Mouse (Mus musculus): Measurements from ENCODE around the gene Abcc3. TPM values are rescaled to one million over a fixed set of nuclear protein-coding genes. Genes with fewer than 3 reads are reported as not detected.
A peak's percentile ranks its signal among the peaks of the same experiment; 100 is the strongest.

The Abcc3 gene
- polyA plus RNA-seq, 2 experiments = 3.5 to 4.7 TPM

DNA sequence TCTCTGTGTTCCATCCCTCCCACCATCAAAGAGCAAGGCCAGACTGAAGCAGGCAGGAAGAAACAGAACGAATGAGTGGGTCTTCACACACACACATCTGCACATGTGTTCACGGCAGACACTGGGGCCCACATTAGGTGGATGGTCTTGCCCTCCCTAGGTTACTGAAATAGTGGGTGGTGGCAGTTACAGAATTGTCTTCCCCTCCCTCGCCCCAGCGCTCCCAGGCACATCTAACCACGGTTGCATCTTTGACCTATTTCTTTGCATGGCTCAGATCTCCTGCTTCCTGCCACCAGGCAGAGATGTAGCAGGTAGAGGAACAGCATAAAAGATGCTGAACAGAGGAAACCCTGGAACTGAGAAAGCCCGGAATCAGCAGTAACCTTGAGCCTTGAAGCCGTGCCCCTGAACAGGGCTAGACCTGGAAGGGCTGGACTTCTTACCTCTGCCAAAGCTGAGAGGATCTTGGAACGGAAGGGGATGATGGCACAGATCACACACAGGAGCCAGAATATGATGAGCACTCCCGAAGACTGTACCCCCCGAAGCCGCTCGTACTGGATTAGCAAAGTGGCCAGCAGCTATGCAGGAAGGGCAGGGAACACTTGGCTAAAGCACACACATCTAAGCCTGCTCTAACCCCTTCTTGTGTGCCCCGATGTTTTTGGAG lies 18.4 kb downstream of the Abcc3 start:
- H3K9me3 ChIP-seq (ENCODE audit: control insufficient read depth, low read length) = no peaks in the 10 kb centered on the region
- ATAC-seq (ENCODE audit: insufficient read depth) (no peak), DNase-seq (ENCODE audit: low read depth in 3 of 3, low spot score in 3 of 3) (no peak)
- H3K27ac ChIP-seq = no peak overlapping the region
- H3K27me3 ChIP-seq (ENCODE audit: control insufficient read depth, insufficient read depth, low read length) = no peaks in the 10 kb centered on the region
- H3K9ac ChIP-seq (replicated peaks) = no peak overlapping the region
- no peaks in the 10 kb centered on the region for H3K36me3 ChIP-seq (replicated peaks; ENCODE audit: control insufficient read depth, insufficient read depth, low read depth)
- TF ChIP-seq EP300 (IDR thresholded peaks at IDR 0.05; ENCODE audit: low read depth) (no peak), CTCF (IDR thresholded peaks at IDR 0.05; ENCODE audit: low read depth) (no peak)
- WGBS (ENCODE audit: insufficient replicate concordance) = 61% methylated on average over 13 of the region's 13 CpGs
- no peak overlapping the region for H3K4me3 ChIP-seq (ENCODE audit: insufficient read depth in 1 of 2, low read depth in 2 of 2, low read length in 2 of 2)
- H3K4me2 ChIP-seq (ENCODE audit: low read depth) = no peak overlapping the region
- H3K4me1 ChIP-seq (replicated peaks; ENCODE audit: control insufficient read depth in 2 of 2, insufficient read depth in 2 of 2, low read length in 1 of 2) = peaks cover 0 to 16% of the 10 kb centered on the region in 2 experiments; a peak in 3 of 4 replicates

DNA sequence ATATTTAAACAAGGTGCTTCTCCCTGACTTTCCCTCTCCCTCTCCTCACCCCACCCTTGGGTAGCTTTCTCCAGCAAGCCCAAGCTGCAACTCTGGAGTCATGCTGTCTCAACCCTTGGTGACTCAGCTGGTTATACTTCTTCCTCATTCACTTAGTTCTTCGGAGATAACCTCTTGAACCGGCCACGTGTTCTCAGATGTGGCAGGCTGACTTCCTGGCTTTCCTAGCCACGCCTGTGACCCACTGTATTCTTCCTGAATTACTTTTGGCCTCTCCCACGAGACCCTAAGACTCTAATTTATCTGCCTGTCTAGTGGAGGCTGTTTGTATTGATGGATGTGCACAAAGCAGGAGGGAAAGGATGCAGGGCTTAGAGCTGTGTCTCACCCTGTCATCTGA lies 22.0 kb downstream of the Abcc3 start:
- Histone ChIP-seq H3K4me3 (ENCODE audit: insufficient read depth in 1 of 2, low read depth in 2 of 2, low read length in 2 of 2) (no peak overlapping the region), H3K9me3 (ENCODE audit: control insufficient read depth, low read length) (no peaks in the 10 kb centered on the region), H3K9ac (replicated peaks) (no peak overlapping the region), H3K27me3 (ENCODE audit: control insufficient read depth, insufficient read depth, low read length) (no peaks in the 10 kb centered on the region), H3K27ac (no peak overlapping the region), H3K4me2 (ENCODE audit: low read depth) (no peak overlapping the region), H3K36me3 (replicated peaks; ENCODE audit: control insufficient read depth, insufficient read depth, low read depth) (no peaks in the 10 kb centered on the region), H3K4me1 (replicated peaks; ENCODE audit: control insufficient read depth in 2 of 2, insufficient read depth in 2 of 2, low read length in 1 of 2) (peaks cover 0 to 16% of the 10 kb centered on the region in 2 experiments; a peak in 3 of 4 replicates)
- 3% methylated on average over 5 of the region's 5 CpGs for WGBS (ENCODE audit: insufficient replicate concordance)
- ATAC-seq (ENCODE audit: insufficient read depth) (peak; percentile 53; the same call in 1 of the 2 replicates), DNase-seq (ENCODE audit: low read depth in 3 of 3, low spot score in 3 of 3) (no peak)
- TF ChIP-seq CTCF (IDR thresholded peaks at IDR 0.05; ENCODE audit: low read depth) = no peak
- no peak for TF ChIP-seq EP300 (IDR thresholded peaks at IDR 0.05; ENCODE audit: low read depth)

DNA sequence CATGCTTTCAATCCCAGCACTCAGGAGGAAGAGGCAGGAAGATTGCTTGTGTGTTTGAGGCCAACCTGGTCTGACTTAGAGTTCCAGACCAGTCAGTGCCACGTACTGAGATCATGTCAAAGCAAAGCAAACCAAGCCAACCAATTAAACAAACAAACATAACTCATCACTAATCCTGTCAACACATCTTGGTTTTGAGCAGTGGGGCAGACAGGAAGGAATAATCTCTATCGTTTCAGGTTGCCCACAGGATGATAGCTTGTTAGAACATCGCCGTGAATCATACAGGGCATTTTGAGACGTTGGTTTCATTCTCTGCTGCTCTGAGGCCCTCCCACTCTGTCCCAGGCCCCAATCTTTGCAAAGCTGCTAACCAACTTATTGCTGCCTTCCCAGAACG lies 22.8 kb downstream of the Abcc3 start:
- WGBS (ENCODE audit: insufficient replicate concordance) = 26% methylated on average over 6 of the region's 6 CpGs

DNA sequence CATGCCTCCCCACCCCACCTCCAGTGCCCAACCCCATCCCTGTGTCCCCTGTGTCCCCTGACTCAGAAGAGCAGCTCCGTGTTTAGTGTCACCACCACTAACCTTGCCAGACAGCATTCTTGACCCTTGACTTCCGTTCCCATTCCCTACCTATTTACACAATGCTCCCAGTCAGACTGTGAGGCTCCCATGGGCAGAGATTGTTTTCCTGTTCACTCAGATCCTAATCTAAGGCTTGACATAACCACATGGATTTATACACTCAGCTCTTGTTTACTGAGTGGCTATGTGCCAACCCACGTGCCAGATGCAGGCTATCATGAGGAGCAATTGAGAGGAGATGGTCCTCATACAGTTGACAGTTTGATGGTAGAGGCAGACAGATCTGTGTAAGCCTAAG lies 27.5 kb downstream of the Abcc3 start:
- H3K27me3 ChIP-seq (ENCODE audit: control insufficient read depth, insufficient read depth, low read length) = no peaks in the 10 kb centered on the region; the same call in 1 of the 2 replicates
- WGBS (ENCODE audit: insufficient replicate concordance) = 54% methylated on average over 3 of the region's 3 CpGs
- H3K9me3 ChIP-seq (ENCODE audit: control insufficient read depth, low read length) = no peaks in the 10 kb centered on the region
- H3K27ac ChIP-seq = no peak overlapping the region
- ATAC-seq (ENCODE audit: insufficient read depth) (no peak), DNase-seq (ENCODE audit: low read depth in 3 of 3, low spot score in 3 of 3) (no peak)
- TF ChIP-seq EP300 (IDR thresholded peaks at IDR 0.05; ENCODE audit: low read depth) = no peak
- TF ChIP-seq CTCF (IDR thresholded peaks at IDR 0.05; ENCODE audit: low read depth) = no peak
- H3K4me1 ChIP-seq (replicated peaks; ENCODE audit: control insufficient read depth in 2 of 2, insufficient read depth in 2 of 2, low read length in 1 of 2) = peaks cover 0 to 6% of the 10 kb centered on the region in 2 experiments; a peak in 3 of 4 replicates
- H3K36me3 ChIP-seq (replicated peaks; ENCODE audit: control insufficient read depth, insufficient read depth, low read depth) = no peaks in the 10 kb centered on the region
- no peak overlapping the region for H3K4me3 ChIP-seq (ENCODE audit: insufficient read depth in 1 of 2, low read depth in 2 of 2, low read length in 2 of 2)
- no peak overlapping the region for H3K4me2 ChIP-seq (ENCODE audit: low read depth)
- no peak overlapping the region for H3K9ac ChIP-seq (replicated peaks)

More for the DNA sequence above, 22.8 kb downstream of the Abcc3 start:
- TF ChIP-seq CTCF (IDR thresholded peaks at IDR 0.05; ENCODE audit: low read depth) (no peak), EP300 (IDR thresholded peaks at IDR 0.05; ENCODE audit: low read depth) (no peak)
- H3K4me2 ChIP-seq (ENCODE audit: low read depth) = no peak overlapping the region
- no peak overlapping the region for H3K4me3 ChIP-seq (ENCODE audit: insufficient read depth in 1 of 2, low read depth in 2 of 2, low read length in 2 of 2)
- DNase-seq (ENCODE audit: low read depth in 3 of 3, low spot score in 3 of 3) (no peak), ATAC-seq (ENCODE audit: insufficient read depth) (no peak)
- H3K9me3 ChIP-seq (ENCODE audit: control insufficient read depth, low read length) = no peaks in the 10 kb centered on the region
- H3K9ac ChIP-seq (replicated peaks) = no peak overlapping the region
- no peaks in the 10 kb centered on the region for H3K36me3 ChIP-seq (replicated peaks; ENCODE audit: control insufficient read depth, insufficient read depth, low read depth)
- peaks cover 0 to 18% of the 10 kb centered on the region in 2 experiments; a peak in 3 of 4 replicates for H3K4me1 ChIP-seq (replicated peaks; ENCODE audit: control insufficient read depth in 2 of 2, insufficient read depth in 2 of 2, low read length in 1 of 2)
- H3K27ac ChIP-seq = no peak overlapping the region
- H3K27me3 ChIP-seq (ENCODE audit: control insufficient read depth, insufficient read depth, low read length) = no peaks in the 10 kb centered on the region

DNA sequence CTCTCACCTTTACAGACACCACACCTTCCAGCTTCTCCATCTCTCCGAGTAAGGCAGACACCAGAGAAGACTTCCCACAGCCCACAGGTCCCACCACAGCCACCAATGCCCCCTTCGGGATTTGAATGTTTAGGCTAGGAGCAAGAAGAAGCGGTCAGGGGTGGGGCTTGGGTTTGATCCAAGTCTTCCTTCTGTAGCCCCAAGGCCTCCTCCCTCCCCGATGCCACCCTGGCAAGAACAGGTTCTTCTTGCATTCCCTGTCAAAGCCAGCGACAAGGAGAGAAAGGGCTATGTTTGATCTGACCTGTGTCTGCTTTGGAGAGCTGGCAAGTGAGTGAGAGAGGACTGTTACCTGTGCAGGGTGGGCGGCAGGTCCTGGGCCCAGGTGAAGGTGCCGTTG lies 29.1 kb downstream of the Abcc3 start:
- Histone ChIP-seq H3K9me3 (ENCODE audit: control insufficient read depth, low read length) (no peaks in the 10 kb centered on the region), H3K4me3 (ENCODE audit: insufficient read depth in 1 of 2, low read depth in 2 of 2, low read length in 2 of 2) (no peak overlapping the region), H3K27ac (no peak overlapping the region), H3K36me3 (replicated peaks; ENCODE audit: control insufficient read depth, insufficient read depth, low read depth) (no peaks in the 10 kb centered on the region), H3K9ac (replicated peaks) (no peak overlapping the region), H3K4me1 (replicated peaks; ENCODE audit: control insufficient read depth in 2 of 2, insufficient read depth in 2 of 2, low read length in 1 of 2) (0 out of 4 replicates have a peak, but pooled peaks cover 0 to 2% of the 10 kb centered on the region in 2 experiments), H3K4me2 (ENCODE audit: low read depth) (no peak overlapping the region), H3K27me3 (ENCODE audit: control insufficient read depth, insufficient read depth, low read length) (no peaks in the 10 kb centered on the region; the same call in 1 of the 2 replicates)
- no peak for TF ChIP-seq EP300 (IDR thresholded peaks at IDR 0.05; ENCODE audit: low read depth)
- TF ChIP-seq CTCF (IDR thresholded peaks at IDR 0.05; ENCODE audit: low read depth) = no peak
- no peak for ATAC-seq (ENCODE audit: insufficient read depth)
- WGBS (ENCODE audit: insufficient replicate concordance) = 66% methylated on average over 7 of the region's 7 CpGs
- DNase-seq (ENCODE audit: low read depth in 3 of 3, low spot score in 3 of 3) = no peak
